Mouse (Mus musculus) kidney, adult 8-10 months (tissue): ENCODE measurements at regions not wholly inside any gene's neighbourhood (a gene's known extent, or its start where the extent isn't known, plus 50 kb on each side); places are given as distances from the start of the nearest gene placed in this dataset.

Experiments
- DNase-seq, 2 experiments: peaks; one replicate each; pipeline ENCODE4 v3.0.0; 2022

DNA sequence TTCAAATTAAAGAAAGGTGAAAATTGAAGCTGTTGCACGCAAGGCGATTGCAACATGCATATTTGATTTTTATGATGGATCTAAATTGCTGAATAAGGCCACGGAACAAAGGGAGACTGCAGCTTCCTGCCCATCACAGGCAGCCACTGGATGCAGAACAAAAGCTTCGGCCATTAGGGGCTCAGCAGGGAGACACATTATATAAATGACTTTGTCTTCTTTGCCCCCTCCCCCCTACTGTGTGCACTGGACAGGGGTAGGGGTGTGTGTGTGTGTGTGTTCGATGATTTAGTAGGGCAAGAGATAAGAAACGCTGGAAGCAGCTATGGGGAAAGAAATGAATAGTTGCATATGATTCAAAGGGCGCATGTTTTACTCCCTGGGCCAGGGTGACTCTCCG lies 481.2 kb upstream of the Pmfbp1 start:
- no peak for DNase-seq

- DNase-seq = no peak
Measured at GRCm38 (mm10) chr8:109013577-109013976, 480.2 kb upstream of the Pmfbp1 start.

DNA sequence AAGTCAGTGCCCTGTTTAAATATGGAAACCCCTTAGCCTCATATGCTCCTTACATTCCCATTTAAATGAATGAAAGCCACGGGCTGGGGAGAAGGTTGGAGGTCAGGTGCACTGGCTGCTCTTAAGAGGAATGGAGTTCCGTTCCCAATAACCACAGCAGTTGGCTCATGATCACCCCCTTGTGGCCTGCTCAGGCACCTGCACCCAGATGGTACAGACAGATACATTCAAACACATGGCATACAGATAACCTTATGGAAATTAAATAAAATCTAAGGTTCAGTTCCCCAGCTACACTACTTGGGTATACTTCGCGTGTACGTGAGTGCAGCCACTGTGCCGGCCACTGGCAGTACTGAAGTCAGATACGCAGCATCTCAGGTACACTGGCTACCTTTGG lies 479.1 kb upstream of the Pmfbp1 start:
- peak in 1 of 2 experiments; percentile 15 for DNase-seq

GRCm38 (mm10) chr8:109019565-109019964 lies 474.3 kb upstream of the Pmfbp1 start:
- no peak for DNase-seq

DNA sequence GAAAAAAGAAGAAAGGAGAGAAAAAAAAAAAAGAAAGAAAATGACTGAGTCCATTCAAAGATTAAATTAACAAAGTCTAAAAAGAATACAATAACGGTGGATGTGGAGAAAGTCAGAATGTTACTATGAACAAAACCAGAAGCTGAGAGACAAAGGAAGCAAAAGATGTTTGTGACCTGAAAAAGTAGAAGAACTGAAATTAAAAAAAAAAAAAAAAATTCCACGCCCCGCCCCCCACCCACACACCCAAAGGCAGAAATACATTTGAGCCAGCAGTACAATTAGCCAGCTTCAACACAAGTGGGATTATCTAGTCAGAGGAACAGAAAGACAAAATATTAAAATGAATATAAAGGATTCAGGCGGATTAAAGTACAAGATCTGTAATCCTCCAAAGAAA lies 473.7 kb upstream of the Pmfbp1 start:
- DNase-seq = no peak

DNA sequence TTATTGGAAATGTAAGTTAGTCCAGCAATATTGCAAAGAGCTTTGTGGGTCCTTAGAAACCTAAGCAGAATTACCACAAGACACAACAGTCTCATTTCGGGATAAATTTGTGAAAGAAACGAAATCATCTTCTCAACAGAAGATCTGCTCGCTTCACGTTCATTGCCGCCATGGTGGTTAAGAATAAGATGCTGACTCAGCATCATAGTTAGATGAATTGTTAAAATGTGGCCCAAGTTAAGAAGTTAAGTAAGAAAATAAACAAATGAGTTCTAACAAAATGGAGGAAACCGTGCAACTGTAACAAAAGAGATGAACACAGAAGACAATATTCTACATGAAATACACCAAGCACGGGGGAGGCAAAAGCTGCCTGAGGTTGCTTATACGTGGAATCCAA lies 465.9 kb upstream of the Pmfbp1 start:
- no peak for DNase-seq

DNA sequence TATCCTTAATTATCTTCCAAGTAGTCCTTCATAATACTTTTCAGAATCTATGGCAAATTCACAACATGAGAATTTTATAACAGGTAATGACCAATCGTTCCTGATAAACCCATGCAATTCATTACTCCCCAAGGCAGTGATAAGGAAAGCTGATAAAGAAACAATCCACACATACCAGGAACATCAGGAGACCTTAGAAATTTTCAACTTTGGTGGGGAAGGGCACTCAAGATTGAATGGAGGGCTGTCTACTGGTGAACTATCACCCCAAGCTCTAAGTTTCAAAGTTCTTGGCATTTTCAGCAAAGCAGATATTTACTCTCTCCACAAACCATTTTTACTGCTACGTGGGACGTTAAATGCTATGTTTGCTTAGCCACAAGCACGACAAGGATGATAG lies 440.2 kb upstream of the Pmfbp1 start:
- no peak for DNase-seq

DNA sequence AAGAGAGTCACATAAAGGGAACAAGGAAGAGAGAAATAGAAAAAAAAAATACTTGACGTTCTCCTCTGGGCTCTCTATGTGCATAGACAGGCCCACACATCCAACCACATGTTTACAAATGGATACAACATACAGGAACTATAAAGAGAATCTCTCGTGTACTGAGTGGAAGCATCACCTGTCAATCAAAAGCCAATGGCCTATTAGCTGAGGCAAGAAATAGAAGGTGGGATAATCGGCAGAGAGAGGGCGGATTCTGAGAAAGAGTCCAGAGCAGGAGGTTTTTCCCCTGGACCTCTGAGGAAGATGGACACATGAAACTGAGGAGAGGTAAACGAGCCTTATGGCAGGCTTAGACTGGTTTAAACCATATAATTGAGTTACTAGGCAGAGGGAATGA lies 434.7 kb upstream of the Pmfbp1 start:
- no peak for DNase-seq

- DNase-seq = no peak
Measured at GRCm38 (mm10) chr8:109062376-109062775, 431.5 kb upstream of the Pmfbp1 start.

DNA sequence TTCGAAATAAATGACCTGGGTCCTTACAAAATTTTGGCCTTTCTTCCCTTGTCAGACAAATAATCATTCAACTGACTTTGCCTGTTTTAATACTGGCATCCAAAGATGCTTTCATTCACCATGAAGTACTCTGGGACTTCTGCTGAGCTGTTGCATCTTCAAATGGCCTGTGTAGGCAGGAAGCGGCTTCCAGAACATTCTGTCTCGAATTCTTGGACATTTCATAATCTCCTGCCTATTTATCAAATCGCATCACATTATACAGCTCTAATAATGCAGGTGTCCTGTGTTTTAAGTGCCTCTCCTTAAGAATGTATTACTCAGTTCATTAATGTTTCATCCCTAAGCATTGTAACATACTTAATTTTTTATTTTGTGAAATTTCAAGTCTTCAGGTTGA lies 420.1 kb upstream of the Pmfbp1 start:
- no peak for DNase-seq

- DNase-seq = no peak
Measured at GRCm38 (mm10) chr8:109075006-109075405, 418.8 kb upstream of the Pmfbp1 start.

DNA sequence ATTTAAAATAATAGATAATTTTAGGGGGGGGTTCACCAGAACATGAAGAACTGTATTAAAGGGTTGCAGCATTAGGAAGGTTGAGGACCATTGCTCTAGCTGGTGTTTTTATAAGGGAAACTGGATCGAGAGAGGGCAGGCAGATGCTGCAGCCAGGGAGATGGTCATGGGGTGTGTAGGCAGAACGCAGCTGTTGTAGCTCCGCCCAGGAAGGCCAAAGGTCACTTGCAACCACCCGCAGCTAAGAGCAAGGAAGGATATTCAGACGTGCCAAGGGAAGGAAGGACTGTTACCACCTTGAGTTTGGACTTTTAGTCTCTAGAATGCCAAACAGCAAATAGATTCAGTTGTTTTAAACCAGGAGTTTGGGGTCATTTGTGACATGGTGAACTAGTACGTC lies 414.6 kb upstream of the Pmfbp1 start:
- DNase-seq = peak; percentile 5 to 11

GRCm38 (mm10) chr8:109081295-109081694 lies 412.5 kb upstream of the Pmfbp1 start:
- no peak for DNase-seq

- no peak for DNase-seq
Measured at GRCm38 (mm10) chr8:109085134-109085533, 408.7 kb upstream of the Pmfbp1 start.

GRCm38 (mm10) chr8:109087781-109088180 lies 406.0 kb upstream of the Pmfbp1 start:
- DNase-seq = no peak

GRCm38 (mm10) chr8:109099671-109100070 lies 394.2 kb upstream of the Pmfbp1 start:
- DNase-seq = no peak

- peak; percentile 14 to 56 for DNase-seq
Measured at GRCm38 (mm10) chr8:109101416-109101815, 392.4 kb upstream of the Pmfbp1 start.

DNA sequence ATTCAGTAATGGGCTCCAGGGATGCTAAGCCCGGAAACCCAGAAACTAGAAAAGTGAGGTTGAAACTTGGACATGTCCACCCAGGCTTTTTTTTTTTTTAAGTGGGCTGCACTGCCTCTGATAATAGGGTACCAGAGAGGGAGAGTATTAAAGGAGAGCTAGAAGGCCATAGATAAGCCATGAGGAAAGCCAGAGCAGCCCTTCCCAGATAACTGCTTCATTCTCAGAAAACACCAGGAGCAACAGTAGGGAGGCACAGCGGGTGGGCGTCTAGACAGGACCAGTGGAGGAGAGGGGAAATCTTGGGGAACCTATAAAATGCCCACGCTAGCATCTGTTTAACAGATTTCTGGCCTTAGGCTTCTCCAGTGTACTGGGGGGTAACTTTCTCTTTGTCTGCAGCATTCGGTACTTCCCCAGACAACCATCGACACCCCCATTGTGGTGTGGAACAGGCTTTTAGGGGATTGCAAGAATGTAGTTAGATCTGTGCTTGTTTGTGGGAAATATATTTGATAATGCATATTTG lies 389.0 kb upstream of the Pmfbp1 start:
- no peak for DNase-seq

DNA sequence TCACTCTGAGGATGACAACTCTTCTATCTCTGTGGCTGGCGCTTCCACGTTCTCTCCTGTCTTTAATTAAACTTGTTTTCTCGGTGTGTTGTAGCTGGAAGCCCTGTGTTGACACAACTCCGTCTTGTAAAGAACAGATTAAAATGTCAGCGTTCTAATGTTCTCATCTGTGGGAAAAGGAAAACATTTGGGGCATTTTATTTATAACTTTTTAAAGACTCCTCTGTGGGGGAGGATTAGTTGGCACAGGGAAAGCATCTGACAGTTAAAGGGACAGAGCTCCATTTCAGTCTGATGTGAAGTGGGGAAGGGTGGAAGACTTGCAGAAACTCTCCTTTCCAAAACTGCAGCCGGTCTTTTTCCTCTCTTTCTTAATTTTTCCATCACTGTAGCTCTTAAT lies 388.1 kb upstream of the Pmfbp1 start:
- no peak for DNase-seq

DNA sequence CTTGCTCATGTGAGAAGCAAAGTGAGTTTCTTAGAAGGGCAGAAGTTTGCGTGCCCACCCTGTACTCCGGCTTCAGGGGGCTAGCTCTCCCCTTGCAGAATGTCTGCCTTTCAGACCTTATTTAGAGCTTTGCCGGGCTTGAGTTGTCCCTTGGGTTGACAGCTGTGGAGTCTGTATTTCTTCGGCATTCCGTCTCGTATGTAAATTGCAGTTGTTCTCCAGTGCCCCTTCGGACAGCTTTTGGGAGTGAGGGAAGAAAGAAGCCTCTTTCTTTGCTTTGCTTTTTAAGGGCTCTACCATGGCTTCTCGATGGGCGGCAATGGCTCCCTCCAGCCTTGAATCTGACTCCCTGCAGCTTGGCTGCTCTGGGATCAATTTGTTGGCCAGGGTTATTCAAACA lies 386.9 kb upstream of the Pmfbp1 start:
- DNase-seq = no peak

DNA sequence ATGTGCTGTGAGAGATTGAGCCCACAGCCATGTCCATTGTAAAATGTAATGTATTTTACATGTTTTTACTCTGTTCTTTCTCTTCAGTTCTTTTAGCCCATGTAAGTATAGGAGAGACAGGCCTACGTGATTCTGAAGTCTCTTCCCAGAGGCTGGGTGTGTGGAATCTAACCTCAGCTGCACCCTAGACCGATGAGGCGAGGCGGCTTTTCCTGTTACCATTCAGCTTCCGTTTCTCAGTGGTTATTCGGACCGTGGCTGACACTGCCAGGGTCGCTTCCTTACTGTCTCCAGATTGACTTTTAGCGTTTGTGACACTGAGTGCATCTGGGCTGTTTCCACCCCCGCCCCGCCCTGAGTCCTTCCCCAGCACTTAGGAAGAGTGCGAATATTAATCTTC lies 386.1 kb upstream of the Pmfbp1 start:
- no peak for DNase-seq

DNA sequence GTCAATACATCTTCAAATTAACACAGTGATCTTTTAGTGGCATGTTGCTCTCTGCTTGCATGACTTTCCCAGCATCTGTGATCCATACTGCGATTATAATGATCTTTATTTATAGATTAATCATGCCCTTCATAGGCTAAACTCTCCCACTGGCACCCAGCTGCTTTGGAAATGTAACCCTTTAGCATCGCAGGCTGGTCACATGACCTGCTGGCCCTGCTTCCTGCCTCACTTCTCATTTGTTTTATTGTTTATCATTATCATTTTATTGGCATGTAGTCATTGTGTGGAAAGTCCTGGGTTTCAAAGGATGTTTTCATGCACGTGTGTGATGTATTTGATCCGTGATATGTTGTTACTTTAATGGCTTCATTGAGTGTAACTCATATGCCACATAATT lies 384.4 kb upstream of the Pmfbp1 start:
- no peak for DNase-seq

- DNase-seq = no peak
Measured at GRCm38 (mm10) chr8:109121776-109122175, 372.1 kb upstream of the Pmfbp1 start.

GRCm38 (mm10) chr8:109142495-109143158 lies 351.2 kb upstream of the Pmfbp1 start:
- no peak for DNase-seq

DNA sequence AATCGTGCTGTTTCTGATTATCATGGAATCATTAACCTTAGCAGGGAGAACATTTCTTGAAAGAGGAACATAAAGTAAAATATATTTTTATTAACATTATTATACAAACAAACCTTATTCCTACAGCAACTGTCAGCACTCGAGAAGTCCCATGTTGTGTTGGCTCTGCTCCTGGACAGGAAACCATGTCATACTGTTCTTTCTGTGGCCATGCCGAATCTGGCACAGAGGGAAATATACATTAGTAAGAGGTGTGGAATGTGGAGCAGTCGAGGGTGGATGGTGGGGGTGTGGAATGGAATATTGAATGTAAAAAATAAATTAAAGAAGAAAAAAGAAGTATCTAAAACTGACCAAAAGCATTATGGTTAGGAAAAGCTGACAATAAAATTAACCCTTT lies 342.1 kb upstream of the Pmfbp1 start:
- no peak for DNase-seq
